Mouse (Mus musculus) megakaryocyte, embryonic 14.5 days (primary cell): ENCODE results near the gene Btbd19.

Experiments used
- FLI1 ChIP-seq: IDR thresholded peaks from 2 replicates; pipeline ENCODE4 v1.6.1; 2012; ENCODE audit warnings: low read length, inconsistent platforms, mixed read lengths
- GATA1 ChIP-seq: IDR thresholded peaks from 3 replicates; pipeline ENCODE4 v1.6.1; 2012; ENCODE audit warnings: mixed read lengths, low read length, inconsistent platforms, borderline replicate concordance

- no peak for TF ChIP-seq GATA1
- no peak for TF ChIP-seq FLI1
Measured at GRCm38 (mm10) chr4:117124218-117124517, 1.4 kb downstream of the Btbd19 start.
